Mouse (Mus musculus): Measurements from ENCODE around the gene Setd1b. TPM values are rescaled to one million over a fixed set of nuclear protein-coding genes. Genes with fewer than 3 reads are reported as not detected.

Setd1b gene
- total RNA-seq, 2 experiments from 2014 or later: 9.0 to 9.8 TPM

DNA sequence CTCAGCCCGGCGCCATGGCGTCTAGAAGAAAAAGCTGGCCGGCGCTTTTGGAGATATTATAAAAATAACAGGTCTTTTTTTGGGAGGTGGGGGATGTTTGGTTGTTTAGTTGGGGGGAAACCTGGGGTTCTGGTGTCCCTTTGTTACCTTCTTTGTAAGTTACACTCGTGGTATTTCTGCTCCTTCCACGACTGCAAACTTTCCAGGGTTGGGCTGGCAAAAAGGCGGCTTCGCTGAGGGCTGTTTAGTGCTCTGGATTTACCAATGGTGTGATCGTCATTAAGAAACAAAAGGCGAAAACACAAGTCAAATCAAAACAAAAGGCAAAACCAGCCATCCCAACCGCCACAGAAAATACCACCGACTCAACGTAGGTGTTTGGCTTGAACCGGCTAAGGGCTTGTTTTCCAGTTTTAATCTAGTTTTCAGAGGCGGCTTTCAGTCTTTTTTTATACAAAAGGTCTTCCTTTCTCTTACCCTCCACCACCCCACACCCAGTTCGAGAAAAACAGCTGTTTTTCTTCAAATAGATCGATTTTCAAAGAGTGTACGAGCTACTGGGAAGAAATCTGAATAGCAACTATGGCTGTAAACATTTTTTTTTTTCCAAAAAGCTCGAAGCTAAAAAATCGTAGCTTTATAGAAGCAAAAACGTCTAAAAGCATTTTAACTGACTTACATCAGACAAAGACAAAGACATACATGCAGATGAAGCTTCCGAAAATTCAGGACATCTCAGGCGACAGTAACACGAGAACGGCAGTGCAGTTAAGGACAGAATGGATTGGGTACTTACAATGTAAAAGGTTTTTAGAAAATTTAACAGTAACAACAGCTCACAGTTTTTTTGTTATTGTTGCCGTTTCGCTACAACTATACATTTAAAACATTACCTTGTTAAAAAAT lies 2.0 kb upstream of the Setd1b start:
- no peak for DNase-seq (ENCODE audit: low spot score)

DNA sequence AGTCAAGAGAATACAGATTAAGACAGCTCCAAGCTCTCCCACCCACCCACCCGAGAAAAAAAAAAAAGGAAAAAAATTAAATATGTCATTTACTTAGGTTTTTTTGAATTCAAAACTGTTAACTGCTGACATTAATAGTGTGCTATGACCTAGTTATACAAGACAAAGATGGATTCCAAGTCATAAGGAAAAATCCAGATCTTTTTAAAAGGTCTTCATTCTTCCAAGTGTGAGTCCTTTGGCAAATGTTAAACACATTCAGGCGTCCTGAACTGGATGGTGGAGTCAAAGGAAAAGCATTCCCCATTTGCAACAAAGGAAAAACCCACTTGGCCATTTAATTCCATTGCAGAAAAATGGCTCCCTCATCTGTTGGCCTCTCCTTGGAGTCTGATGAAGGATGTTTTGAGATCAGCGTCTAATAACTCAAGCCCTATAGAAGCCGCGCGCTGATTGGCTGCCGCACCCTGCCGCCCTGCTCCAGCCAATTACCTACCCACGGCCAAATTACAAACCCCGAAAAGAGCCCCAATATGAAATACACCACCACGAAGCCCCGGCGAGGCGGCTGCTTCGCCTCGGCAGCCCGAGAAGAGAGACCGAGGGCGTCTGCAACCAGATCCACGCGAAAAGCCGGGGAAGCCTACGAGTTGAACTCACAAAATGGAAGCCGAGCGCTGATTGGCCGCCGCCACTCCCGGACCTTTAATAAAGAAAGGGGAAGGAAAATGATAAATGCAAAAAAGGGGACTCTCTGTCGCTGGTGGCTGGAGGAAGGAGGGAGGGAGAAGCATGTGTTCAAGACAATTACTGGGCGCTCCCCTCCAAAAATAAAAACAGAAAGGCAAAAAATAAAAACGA lies 1.1 kb upstream of the Setd1b start:
- DNase-seq (ENCODE audit: low spot score): peak; percentile 92

DNA sequence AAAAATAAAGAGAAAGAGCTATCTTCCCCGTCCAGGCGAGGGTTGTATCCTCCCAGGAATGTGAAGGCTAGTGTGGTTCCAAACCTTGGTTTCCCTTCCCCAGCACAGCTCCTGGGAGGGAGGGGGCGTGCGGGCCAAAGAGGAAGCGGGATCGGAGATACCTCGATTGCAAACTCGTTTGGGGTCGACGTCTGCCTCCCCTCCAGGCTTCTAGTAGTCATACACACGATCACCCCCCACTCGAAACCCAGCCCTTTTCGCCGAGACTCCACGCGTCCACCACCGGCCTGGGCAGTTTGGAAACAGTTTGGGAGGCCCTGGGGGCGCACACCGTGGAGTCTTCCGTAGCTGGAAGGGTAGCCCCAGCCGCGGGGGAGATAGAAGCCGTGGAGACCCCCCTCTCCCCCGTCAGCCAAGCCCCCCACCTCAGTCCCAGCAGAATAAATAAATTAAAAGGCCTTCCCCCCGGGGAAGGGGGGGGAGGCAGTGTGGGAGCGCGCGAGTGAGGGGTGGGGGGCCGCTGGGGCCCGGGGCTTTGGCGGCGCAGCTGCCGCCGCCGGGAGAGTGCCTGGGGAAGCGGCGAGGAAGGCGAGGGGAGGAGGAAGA lies 335 bp upstream of the Setd1b start:
- no peak for DNase-seq (ENCODE audit: low spot score)

DNA sequence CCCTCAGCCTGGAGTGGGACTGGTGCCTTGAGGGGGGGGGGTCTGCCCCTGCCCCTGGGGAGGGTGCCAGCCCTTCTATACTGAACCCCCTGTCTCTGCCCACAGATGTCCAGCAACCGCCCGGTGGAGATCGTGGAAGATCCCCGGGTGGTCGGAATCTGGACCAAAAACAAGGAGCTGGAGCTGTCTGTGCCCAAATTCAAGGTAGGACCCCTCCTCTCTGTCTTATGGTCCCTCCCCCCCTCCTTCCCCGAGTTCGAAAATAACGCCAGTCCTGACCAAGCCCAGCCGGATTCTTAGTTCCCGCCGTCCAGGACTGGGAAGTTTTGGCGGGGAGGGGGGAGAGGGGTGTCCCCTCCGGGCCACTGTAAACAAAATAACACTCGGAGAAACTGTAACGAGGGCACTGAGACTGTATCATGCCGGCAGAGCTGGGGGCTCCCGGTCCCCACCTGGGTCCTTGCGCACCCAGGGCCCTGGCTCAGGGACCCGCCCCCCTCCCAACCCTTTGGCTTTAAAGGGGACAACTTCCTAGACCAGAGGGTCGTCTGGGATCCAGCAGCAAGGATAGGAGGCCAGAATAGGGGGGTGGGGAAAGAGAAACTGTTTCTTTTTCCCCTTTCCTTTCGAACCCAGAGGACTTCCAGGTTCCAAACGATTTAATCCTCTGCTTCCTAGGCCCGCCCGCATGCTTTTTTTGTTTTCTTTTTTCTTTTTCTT lies 1.4 kb downstream of the Setd1b start:
- DNase-seq (ENCODE audit: low spot score): no peak

DNA sequence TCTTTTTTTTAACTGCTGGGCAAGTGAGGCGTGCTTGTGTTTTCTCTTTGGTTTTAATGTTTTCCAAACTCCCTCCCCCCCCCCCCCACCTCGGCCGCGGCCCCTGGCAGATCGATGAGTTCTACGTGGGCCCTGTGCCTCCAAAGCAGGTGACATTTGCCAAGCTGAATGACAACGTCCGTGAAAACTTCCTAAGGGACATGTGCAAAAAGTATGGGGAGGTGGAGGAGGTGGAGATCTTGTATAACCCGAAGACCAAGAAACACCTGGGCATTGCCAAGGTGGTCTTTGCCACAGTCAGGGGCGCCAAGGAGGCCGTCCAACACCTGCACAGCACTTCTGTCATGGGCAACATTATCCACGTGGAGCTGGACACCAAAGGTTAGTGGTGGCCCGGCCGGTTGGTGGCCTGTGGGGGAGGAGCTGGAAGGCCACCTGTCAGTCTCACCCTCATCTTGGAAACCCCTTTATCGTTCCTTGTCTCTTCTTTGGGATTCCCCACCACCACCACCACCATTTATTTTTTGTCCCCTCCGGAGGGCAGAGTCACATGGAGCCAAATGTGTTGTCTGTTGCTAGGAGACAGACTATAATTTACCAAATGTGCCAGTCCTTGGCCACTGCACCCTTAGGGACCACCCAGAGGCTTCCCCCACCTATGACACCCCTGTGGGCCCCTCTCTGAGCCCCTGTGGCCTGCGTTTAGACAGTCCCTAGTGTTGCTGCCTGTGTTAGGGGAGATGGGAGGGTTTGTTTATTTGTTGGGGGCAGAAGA lies 2.2 kb downstream of the Setd1b start:
- no peak for DNase-seq (ENCODE audit: low spot score)

DNA sequence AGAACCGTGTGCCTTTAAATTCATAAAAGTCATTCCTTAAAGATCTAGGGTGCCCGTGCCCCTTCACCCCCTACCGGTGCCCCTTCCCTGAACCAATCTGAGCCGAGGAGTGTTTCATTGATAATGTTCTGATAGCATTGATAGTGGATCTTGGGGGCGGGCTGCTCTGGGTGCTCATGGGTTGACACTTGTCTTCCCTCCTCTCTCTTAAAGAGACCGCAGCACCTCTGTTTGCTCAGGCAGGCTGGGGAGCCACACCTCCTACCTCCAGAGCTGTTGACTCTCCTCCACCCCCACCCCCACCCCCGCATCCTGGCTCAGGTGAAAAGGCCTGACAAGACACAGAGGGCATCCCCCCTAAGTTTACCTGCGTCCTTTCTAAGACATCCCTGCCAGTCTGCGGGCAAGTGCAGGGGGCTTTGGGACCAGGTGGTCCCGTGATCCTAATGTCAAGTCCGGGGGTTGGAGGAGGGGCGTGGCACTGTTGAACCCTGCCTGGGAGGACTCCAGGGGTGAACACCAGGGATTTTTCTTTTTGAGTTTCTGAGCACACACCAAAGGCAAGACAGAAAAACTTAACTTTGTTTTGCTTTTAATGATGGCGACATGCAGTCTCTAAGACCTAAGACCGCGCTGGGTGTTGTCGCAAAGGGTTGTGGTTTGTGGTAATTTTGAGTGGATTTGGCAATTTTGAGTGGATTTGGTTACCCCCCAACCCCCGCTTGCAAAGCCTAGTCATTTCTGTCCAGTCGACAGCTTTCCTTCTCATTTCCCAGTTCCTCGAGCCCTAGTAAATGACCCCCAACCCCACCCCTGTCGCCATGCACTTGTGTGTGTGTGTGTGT lies 3.0 kb downstream of the Setd1b start:
- no peak for DNase-seq (ENCODE audit: low spot score)

DNA sequence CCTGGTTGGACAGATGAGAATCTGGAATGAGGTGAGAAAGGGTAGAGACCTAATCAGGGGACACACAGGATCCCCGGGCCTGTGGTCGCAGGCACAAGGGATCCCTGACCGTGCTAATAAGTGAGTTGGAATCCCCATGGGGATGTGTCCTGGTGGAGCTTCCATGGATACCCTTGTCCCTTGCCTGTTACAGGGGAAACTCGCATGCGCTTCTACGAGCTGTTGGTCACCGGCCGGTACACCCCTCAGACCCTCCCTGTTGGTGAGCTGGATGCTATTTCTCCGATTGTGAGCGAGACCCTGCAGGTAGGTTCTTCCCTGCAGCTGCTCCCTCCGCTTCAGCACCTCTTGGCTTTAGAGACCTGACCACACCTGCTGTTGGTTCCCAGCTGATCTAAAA lies 4.4 kb downstream of the Setd1b start:
- no peak for DNase-seq (ENCODE audit: low spot score)

DNA sequence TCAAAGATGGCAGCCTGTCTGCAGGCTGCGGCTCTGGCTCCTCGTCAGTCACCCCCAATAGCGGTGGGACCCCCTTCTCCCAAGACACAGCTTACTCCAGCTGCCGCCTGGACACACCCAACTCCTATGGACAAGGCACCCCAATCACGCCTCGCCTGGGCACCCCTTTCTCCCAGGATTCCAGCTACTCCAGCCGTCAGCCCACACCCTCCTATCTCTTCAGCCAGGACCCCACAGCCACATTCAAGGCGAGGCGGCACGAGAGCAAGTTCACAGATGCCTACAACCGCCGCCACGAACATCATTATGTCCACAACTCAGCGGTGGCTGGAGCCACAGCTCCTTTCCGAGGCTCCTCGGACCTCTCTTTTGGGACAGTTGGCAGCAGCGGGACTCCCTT lies 5.6 kb downstream of the Setd1b start:
- DNase-seq (ENCODE audit: low spot score): no peak

DNA sequence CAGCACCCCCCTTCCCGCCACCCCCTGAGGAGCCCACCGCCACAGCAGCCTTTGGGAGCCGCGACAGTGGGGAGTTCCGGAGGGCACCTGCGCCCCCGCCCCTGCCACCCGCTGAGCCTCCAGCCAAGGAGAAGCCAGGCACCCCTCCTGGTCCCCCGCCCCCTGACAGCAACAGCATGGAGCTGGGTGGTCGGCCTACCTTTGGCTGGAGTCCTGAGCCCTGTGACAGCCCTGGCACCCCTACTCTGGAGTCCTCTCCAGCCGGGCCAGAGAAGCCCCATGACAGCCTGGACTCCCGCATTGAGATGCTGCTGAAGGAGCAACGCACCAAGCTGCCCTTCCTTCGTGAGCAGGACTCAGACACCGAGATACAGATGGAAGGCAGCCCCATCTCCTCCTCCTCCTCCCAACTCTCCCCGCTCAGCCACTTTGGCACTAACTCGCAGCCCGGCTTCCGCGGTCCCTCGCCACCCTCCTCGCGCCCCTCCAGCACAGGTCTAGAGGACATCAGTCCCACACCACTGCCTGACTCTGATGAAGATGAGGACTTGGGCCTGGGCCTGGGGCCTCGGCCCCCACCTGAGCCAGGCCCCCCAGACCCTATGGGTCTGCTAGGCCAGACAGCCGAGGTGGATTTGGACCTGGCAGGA lies 6.2 kb downstream of the Setd1b start:
- no peak for DNase-seq (ENCODE audit: low spot score)

DNA sequence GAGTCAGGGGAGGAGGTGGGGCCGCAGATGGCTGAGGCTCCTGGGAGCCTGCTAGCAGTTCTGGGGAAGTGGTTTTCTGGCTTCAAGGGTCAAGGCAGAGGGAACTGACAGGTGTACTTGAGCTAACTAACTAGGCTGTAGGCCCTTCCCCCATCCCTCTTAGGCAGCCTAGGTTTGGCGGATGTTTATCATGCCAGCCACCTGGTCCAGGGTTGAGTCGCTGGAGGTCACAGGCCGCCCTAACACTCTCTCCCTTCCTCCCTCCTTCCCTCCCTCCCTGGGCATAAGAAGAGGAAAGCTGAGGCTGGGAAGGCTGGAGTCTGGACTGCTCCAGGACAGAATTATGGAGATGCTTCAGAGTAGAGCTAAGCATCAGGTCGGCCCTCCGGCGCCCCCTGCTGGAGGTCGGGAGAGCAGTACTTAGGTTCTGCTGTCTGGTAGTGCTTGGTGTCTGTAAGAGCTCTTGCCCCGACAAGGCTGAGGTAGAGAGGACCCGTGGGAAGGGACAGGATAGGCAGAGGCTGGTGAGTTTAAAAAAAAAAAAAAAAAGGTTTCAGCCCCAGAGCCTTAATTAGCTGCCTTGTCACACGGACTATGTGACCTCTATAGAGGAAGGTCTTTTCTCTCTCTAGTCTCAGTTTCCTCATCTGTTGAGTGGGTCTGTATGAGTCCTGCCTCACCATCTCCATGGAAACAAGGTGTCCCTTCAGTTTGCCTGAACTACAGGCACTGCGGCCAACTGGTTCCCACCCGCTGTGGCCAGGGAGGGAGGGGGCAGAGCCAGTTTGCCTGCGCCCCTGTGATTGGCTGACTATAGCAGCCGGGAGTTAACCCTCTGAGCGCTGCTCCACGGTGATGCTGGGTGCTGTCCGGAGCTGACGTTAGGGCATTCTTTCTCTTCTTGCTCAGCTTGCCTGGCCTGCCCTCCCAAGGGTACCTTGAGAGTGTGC lies 7.7 kb downstream of the Setd1b start:
- peak; percentile 90 for DNase-seq (ENCODE audit: low spot score)

DNA sequence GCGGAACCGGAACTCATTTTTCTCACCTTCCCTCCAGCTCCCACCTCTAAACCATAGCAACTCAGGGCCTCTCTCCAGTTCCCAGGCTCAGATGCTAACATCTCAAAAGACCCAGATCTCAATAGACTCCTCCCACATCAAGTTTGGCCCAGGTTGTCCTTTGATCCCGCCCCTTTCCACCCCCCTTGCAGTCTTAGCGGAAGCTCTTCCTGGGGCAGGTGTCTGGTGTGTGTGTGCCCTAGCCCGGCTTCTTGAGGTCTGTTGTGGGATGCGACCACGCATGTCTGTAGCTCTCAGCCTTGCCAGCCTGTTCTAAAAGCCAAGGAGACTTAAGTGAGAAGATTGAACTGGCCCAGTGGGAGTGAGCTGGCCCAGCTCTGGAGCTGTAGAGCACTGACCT lies 8.6 kb downstream of the Setd1b start:
- DNase-seq (ENCODE audit: low spot score): no peak

DNA sequence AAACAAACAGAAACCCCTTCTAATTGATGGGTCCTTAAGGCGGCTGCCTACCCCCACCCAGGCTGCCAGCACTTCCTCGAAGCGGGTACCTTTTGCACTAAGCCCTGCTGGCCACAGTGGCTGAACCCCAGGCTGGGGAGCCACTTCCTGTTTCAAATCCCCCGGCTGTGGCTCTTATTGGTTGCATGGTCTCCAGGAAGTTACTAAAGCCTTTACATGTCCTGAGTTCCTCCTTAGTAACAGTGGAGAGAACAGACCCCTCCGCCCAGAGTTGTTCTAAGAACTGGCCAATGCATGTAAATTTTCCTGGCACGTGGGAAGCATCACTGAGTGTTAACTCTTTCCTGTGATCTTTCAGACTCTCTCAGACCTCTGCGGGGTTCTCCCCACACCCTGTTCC lies 9.1 kb downstream of the Setd1b start:
- DNase-seq (ENCODE audit: low spot score): no peak

DNA sequence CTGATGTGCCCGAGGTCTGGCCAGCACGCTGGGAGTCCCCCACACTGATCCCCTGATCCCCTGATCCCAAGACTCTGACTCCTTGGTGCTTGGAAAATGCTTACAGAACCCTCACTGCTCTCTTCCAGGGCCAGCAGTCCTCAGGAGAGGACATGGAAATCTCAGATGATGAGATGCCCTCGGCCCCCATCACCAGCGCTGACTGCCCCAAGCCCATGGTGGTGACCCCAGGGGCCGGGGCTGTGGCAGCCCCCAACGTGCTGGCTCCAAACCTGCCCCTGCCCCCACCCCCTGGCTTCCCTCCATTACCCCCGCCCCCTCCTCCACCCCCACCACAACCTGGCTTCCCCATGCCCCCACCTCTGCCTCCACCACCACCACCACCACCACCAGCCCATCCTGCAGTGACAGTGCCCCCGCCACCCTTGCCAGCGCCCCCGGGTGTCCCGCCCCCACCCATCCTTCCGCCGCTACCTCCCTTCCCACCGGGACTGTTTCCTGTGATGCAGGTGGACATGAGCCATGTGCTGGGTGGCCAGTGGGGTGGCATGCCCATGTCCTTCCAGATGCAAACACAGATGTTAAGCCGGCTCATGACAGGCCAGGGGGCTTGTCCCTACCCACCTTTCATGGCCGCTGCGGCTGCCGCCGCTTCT lies 9.8 kb downstream of the Setd1b start:
- DNase-seq (ENCODE audit: low spot score): no peak

DNA sequence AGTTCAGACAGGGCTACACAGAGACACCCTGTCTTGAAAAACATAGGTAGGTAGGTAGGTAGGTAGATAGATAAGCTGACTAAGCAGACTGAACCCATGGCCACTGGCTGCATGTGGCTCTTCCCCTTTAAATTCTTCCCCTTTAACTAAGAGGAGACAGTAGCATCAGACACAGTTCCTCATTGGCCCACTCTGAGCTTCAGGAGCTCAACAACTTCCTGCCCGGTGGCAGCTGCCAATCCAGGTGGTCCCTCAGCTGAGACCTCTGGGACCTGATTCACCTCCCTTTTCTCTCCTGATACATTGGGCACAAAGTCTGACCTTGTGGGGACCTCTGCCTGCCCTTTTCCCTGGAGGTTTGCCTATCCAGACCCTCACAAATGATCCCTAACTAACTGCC lies 10.9 kb downstream of the Setd1b start:
- no peak for DNase-seq (ENCODE audit: low spot score)

DNA sequence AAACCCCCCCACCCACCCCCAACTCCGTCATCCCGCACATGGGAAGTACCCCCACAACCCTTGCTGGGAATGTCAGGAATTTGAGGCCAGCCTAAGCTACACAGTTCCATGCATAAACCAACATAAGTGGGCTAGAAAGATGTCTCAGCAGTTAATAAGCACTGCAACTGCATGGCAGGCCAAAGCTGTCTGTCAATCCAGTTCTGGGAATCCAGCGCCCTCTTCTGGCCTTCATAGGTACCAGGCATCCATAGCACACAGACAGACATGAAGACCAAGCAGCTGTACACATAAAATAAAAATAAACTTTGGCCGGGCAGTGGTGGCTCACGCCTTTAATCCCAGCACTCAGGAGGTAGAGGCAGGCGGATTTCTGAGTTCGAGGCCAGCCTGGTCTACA lies 13.4 kb downstream of the Setd1b start:
- peak; percentile 75 for DNase-seq (ENCODE audit: low spot score)

DNA sequence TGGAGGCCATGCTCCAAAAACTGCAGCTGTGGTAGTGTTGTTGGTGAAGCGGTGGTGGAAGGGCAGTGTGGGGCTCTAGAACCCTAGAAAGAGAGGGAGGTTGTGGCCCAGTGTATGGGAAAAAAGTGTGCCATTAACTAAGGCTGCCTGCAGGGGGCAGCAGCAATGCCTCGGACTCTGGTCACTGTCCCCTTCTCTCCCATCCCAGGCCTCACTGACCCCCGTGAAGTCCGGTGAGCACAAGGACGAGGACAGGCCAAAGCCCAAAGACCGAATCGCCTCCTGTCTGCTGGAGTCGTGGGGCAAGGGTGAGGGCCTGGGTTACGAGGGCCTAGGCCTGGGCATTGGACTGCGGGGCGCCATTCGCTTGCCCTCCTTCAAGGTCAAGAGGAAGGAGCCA lies 14.8 kb downstream of the Setd1b start:
- DNase-seq (ENCODE audit: low spot score): no peak

DNA sequence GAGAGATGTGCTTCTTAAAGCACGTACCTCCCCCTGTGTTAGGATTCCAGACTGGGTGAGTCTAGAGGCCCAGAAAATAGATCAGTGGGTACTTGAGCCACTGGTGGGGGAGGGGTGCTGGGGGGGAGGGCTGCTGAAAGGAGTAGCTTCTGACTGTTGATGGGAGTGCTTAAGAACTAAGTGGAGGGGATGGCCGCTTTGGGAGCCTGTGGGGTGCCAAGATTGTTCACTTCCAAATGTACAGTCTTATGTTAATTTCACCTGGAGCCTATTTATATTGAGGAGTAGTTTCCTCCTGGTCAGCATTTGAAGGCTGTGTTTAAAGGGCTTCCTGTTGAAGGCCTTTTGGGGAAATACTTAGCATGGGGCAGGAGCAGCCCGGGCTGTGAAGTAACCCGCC lies 16.0 kb downstream of the Setd1b start:
- no peak for DNase-seq (ENCODE audit: low spot score)

DNA sequence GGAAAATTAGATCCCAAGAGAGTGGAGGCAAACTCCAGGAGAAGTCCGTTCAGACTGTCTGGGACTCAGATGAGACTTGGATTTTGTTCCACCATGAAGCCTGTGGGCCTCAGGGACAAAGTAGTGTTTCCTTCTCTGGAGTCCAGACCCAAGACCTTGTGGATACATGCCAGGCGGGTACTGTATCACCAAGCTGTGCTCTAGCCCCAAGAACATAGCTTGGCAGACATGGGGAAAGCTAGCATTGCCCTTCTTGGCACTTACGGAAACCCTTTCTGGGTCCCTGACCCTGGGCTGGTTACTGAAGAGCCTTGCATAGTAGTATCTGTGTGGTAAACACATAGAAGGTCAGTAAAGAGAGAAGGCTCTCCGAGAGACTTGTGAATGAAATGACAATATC lies 17.5 kb downstream of the Setd1b start:
- peak; percentile 68 for DNase-seq (ENCODE audit: low spot score)
